ENCODE assay signal across 16 mouse cellular contexts in genomic region chr13:109837921-109838320, GRCm38 (mm10).
A peak's percentile ranks its signal among the peaks of the same experiment; 100 is the strongest.
DNase-seq lines count a peak whose midpoint lies in the region; ATAC-seq and TF ChIP-seq lines count a peak whose summit lies in the region.
"Had no signal": no experiment of that assay in that cellular context is flagged by ENCODE, and none has a peak within 500 bp of the region (broad histone marks: within the 10 kb centered on the region; RNA-seq: fewer than 3 reads in every experiment).

No protein-coding gene starts in this region.

- no peak for DNase-seq in gastrocnemius, adult 2 months
- DNase-seq in gastrocnemius, postnatal 25 days: no peak
- DNase-seq in thymus, postnatal 0 days (ENCODE audit: low spot score): peak; percentile 42
- DNase-seq in thymus, adult 18-20 months: no peak
- DNase-seq in thymus, postnatal 4 days: peak; percentile 28
- no peak for DNase-seq in left cerebral cortex, postnatal 10 days (ENCODE audit: extremely low spot score in 1 of 2, low spot score in 2 of 2)
- DNase-seq: embryo, embryonic 11 days; gastrocnemius, postnatal 10 days; lung, adult 2 months had no signal

- 83% methylated on average over 7 of the region's 7 CpGs for WGBS in limb, embryonic 12.5 days
- 90% methylated on average over 7 of the region's 7 CpGs for WGBS in forebrain, embryonic 13.5 days

- no peak for TF ChIP-seq CTCF in gastrocnemius, adult 2 months (IDR thresholded peaks at IDR 0.05)

- intact Hi-C loops in gastrocnemius, adult 2 months (cut with DNase I): no loop called here
- intact Hi-C loops in left cerebral cortex, postnatal 10 days (cut with DNase I): no loop called here

- no peaks in the 10 kb centered on the region for H3K9me3 ChIP-seq in limb, embryonic 12.5 days
- H3K9me3 ChIP-seq in forebrain, embryonic 13.5 days (replicated peaks): no peaks in the 10 kb centered on the region
- H3K9me3 ChIP-seq: forebrain, embryonic 10.5 days; heart, embryonic 15.5 days; hindbrain, embryonic 10.5 days; liver, embryonic 12.5 days had no signal

- H3K4me2 ChIP-seq in limb, embryonic 12.5 days: peak overlapping the region; percentile 21; the same call in 1 of the 2 replicates
- H3K4me2 ChIP-seq in forebrain, embryonic 13.5 days: no peak overlapping the region
- H3K4me2 ChIP-seq: heart, embryonic 15.5 days; liver, embryonic 12.5 days had no signal

- H3K4me1 ChIP-seq in limb, embryonic 12.5 days (replicated peaks): 0 out of 2 replicates have a peak, but pooled peaks cover 7% of the 10 kb centered on the region
- no peaks in the 10 kb centered on the region for H3K4me1 ChIP-seq in forebrain, embryonic 13.5 days
- H3K4me1 ChIP-seq: hindbrain, embryonic 10.5 days had no signal

- H3K27ac ChIP-seq in gastrocnemius, adult 2 months: peak overlapping the region; percentile 69
- H3K27ac ChIP-seq in limb, embryonic 12.5 days: no peak overlapping the region
- no peak overlapping the region for H3K27ac ChIP-seq in forebrain, embryonic 13.5 days
- H3K27ac ChIP-seq: forebrain, embryonic 10.5 days; heart, embryonic 15.5 days; hindbrain, embryonic 10.5 days; liver, embryonic 12.5 days had no signal

- ATAC-seq in limb, embryonic 12.5 days (ENCODE audit: insufficient number of reproducible peaks, insufficient read depth, low FRiP score, low TSS enrichment, low read depth): no peak
- ATAC-seq in forebrain, embryonic 13.5 days: no peak
- ATAC-seq: liver, embryonic 12.5 days; midbrain, embryonic 16.5 days had no signal

- H3K36me3 ChIP-seq in limb, embryonic 12.5 days: no peaks in the 10 kb centered on the region
- no peaks in the 10 kb centered on the region for H3K36me3 ChIP-seq in forebrain, embryonic 13.5 days (ENCODE audit: poor library complexity, severe bottlenecking)
- H3K36me3 ChIP-seq: forebrain, embryonic 10.5 days; heart, embryonic 15.5 days; hindbrain, embryonic 10.5 days; liver, embryonic 12.5 days had no signal

- H3K4me3 ChIP-seq in gastrocnemius, adult 2 months: no peak overlapping the region; the same call in 1 of the 2 replicates
- H3K4me3 ChIP-seq in limb, embryonic 12.5 days (replicated peaks): no peak overlapping the region
- H3K4me3 ChIP-seq in forebrain, embryonic 13.5 days: no peak overlapping the region
- H3K4me3 ChIP-seq: forebrain, embryonic 10.5 days; heart, embryonic 15.5 days; hindbrain, embryonic 10.5 days; liver, embryonic 12.5 days had no signal

- H3K27me3 ChIP-seq in limb, embryonic 12.5 days: no peaks in the 10 kb centered on the region
- H3K27me3 ChIP-seq in forebrain, embryonic 13.5 days: no peaks in the 10 kb centered on the region
- H3K27me3 ChIP-seq: heart, embryonic 15.5 days; liver, embryonic 12.5 days had no signal

- no peak overlapping the region for H3K9ac ChIP-seq in limb, embryonic 12.5 days (replicated peaks)
- H3K9ac ChIP-seq in forebrain, embryonic 13.5 days: no peak overlapping the region
- H3K9ac ChIP-seq: heart, embryonic 15.5 days; liver, embryonic 12.5 days had no signal

Comparison
In these comparisons a context has a peak if more than half of its experiments do, and no peak if none do; other contexts are left out.
1. DNase-seq: peak in thymus, postnatal 0 days (single experiment) and thymus, postnatal 4 days (single experiment); none in gastrocnemius, adult 2 months (single experiment), gastrocnemius, postnatal 25 days (single experiment), thymus, adult 18-20 months (0 of 2) and left cerebral cortex, postnatal 10 days (0 of 2).